Mouse (Mus musculus) layer of hippocampus, adult 18-20 months (tissue): ENCODE measurements around the gene Lims1. TPM values are rescaled to one million over a fixed set of nuclear protein-coding genes. Genes with fewer than 3 reads are reported as not detected.
A peak's percentile ranks its signal among the peaks of the same experiment; 100 is the strongest.

Source experiments
- DNase-seq, 2 experiments: peaks; one replicate each; pipeline ENCODE4 v3.0.0; 2022; ENCODE audit warnings: low spot score in 2 of 2
- total RNA-seq, 2 experiments: library from RNA; stranded (reverse); gene quantifications; 2 replicates each; pipeline ENCODE4 v1.2.3; 2021

Lims1 gene
- total RNA-seq, 2 experiments from 2014 or later, result 18.9 to 20.4 TPM

GRCm38 (mm10) chr10:58382621-58383101 is 59.4 kb downstream of the Lims1 start:
- DNase-seq, result no peak

- peak; percentile 66 to 75 for DNase-seq
These were observed 60.0 kb downstream of the Lims1 start for GRCm38 (mm10) chr10:58383282-58383681.

GRCm38 (mm10) chr10:58383761-58384160 is 60.5 kb downstream of the Lims1 start:
- DNase-seq, result peak in 1 of 2 experiments; percentile 42

- DNase-seq, result peak in 1 of 2 experiments; percentile 58
These were observed 62.4 kb downstream of the Lims1 start for GRCm38 (mm10) chr10:58385629-58386028.

- DNase-seq, result no peak
These were observed 63.7 kb downstream of the Lims1 start for GRCm38 (mm10) chr10:58386997-58387396.

- no peak for DNase-seq
These were observed 65.4 kb downstream of the Lims1 start for GRCm38 (mm10) chr10:58388648-58389047.

GRCm38 (mm10) chr10:58389151-58389550 is 65.9 kb downstream of the Lims1 start:
- DNase-seq, result no peak

- DNase-seq, result no peak
These were observed 69.2 kb downstream of the Lims1 start for GRCm38 (mm10) chr10:58392435-58392834.

- DNase-seq, result no peak
These were observed 70.1 kb downstream of the Lims1 start for GRCm38 (mm10) chr10:58393026-58394014.

GRCm38 (mm10) chr10:58394170-58394569 is 70.9 kb downstream of the Lims1 start:
- no peak for DNase-seq

GRCm38 (mm10) chr10:58395315-58395714 is 72.0 kb downstream of the Lims1 start:
- DNase-seq, result no peak

GRCm38 (mm10) chr10:58395723-58396122 is 72.5 kb downstream of the Lims1 start:
- no peak for DNase-seq

GRCm38 (mm10) chr10:58396600-58396999 is 73.3 kb downstream of the Lims1 start:
- DNase-seq, result no peak

- no peak for DNase-seq
These were observed 75.7 kb downstream of the Lims1 start for GRCm38 (mm10) chr10:58398941-58399340.

GRCm38 (mm10) chr10:58401838-58402237 is 78.6 kb downstream of the Lims1 start:
- peak in 1 of 2 experiments; percentile 63 for DNase-seq

- DNase-seq, result no peak
These were observed 81.4 kb downstream of the Lims1 start for GRCm38 (mm10) chr10:58404639-58405038.

GRCm38 (mm10) chr10:58405285-58405948 is 82.2 kb downstream of the Lims1 start:
- DNase-seq, result no peak

- no peak for DNase-seq
These were observed 82.7 kb downstream of the Lims1 start for GRCm38 (mm10) chr10:58405949-58406305.

GRCm38 (mm10) chr10:58412331-58412730 is 89.1 kb downstream of the Lims1 start:
- DNase-seq, result no peak

GRCm38 (mm10) chr10:58412852-58413251 is 89.6 kb downstream of the Lims1 start:
- DNase-seq, result no peak

- DNase-seq, result no peak
These were observed 93.4 kb downstream of the Lims1 start for GRCm38 (mm10) chr10:58416702-58417101.
